In the genomic region with DNA sequence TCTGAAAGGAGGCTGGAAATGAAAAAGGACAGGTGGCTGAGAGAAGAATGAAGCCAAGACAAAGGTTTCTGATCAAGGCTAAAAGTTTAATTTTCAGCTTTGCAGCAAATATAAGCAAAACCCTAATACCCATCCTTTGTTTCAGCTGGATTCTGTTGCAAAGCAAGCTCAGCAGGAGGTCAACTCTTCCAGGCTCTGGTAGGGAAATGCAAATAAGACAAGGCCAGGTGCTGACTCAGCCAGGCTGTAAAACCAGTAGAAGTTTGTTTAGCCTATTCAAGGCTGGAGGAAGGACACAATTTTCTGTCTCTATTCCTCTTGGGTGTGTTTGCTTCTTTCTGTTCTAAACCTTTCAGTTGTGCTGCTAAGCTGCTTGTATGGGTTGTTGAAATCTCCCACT, we compare ENCODE assay signal across 20 mouse cellular contexts.
A peak's percentile ranks its signal among the peaks of the same experiment; 100 is the strongest.
DNase-seq lines count a peak whose midpoint lies in the region; TF ChIP-seq lines count a peak whose summit lies in the region.
"Had no signal": no experiment of that assay in that cellular context is flagged by ENCODE, and none has a peak within 500 bp of the region (broad histone marks: within the 10 kb centered on the region; RNA-seq: fewer than 3 reads in every experiment).

No protein-coding gene starts in this region.

- H3K4me3 ChIP-seq in ES-Bruce4 (ENCODE audit: low read depth, low read length), result no peak overlapping the region
- H3K4me3 ChIP-seq: embryonic facial prominence, embryonic 10.5 days; embryonic facial prominence, embryonic 12.5 days; forebrain, embryonic 13.5 days; forebrain, embryonic 15.5 days had no signal

- H3K36me3 ChIP-seq in ES-Bruce4 (ENCODE audit: control insufficient read depth, insufficient read depth, low read length, poor library complexity, severe bottlenecking), result no peaks in the 10 kb centered on the region
- H3K36me3 ChIP-seq: embryonic facial prominence, embryonic 10.5 days; embryonic facial prominence, embryonic 12.5 days; forebrain, embryonic 15.5 days; G1E had no signal

- H3K27ac ChIP-seq in ES-Bruce4 (ENCODE audit: insufficient read depth, low read length), result peak overlapping the region; percentile 72
- H3K27ac ChIP-seq: embryonic facial prominence, embryonic 10.5 days; embryonic facial prominence, embryonic 12.5 days; forebrain, embryonic 13.5 days; forebrain, embryonic 15.5 days had no signal

- H3K4me1 ChIP-seq in ES-Bruce4 (ENCODE audit: control insufficient read depth, insufficient read depth, low read length), result no peaks in the 10 kb centered on the region
- H3K4me1 ChIP-seq: embryonic facial prominence, embryonic 10.5 days; embryonic facial prominence, embryonic 12.5 days; forebrain, embryonic 13.5 days; forebrain, embryonic 15.5 days had no signal

- TF ChIP-seq EP300 in ES-Bruce4 (IDR thresholded peaks at IDR 0.05; ENCODE audit: insufficient read depth, low read depth, low read length), result 0 out of 2 replicates have a peak, but pooled peaks have one; percentile 36

- H3K9me3 ChIP-seq in ES-Bruce4 (replicated peaks; ENCODE audit: control insufficient read depth, insufficient read depth, low read length, poor library complexity, severe bottlenecking), result peaks cover 9% of the 10 kb centered on the region
- H3K9me3 ChIP-seq: embryonic facial prominence, embryonic 10.5 days; embryonic facial prominence, embryonic 12.5 days; forebrain, embryonic 13.5 days; forebrain, embryonic 15.5 days; G1E had no signal

- no peak for TF ChIP-seq POLR2A in ES-Bruce4 (IDR thresholded peaks at IDR 0.05; ENCODE audit: insufficient read depth, low read length)

- peak; percentile 94 for DNase-seq in ES-CJ7 (ENCODE audit: low read depth, low spot score)
- DNase-seq in R1 (ENCODE audit: low read depth, low spot score), result peak; percentile 98
- no peak for DNase-seq in thymus, postnatal 14 days
- no peak for DNase-seq in cerebellum, adult 8-10 months
- DNase-seq in embryo, embryonic 10 days (ENCODE audit: low spot score), result no peak
- DNase-seq: adrenal gland, postnatal 10 days; adrenal gland, postnatal 25 days; cerebellum, adult 11-12 months; cerebellum, adult 2 months; cerebellum, adult 9-11 months; cerebellum, postnatal 14 days; cerebellum, postnatal 36 days; forebrain, postnatal 0 days had no signal

- no peak for TF ChIP-seq CTCF in ES-Bruce4 (IDR thresholded peaks at IDR 0.05; ENCODE audit: low read depth, low read length)

- H3K27me3 ChIP-seq in ES-Bruce4 (ENCODE audit: control insufficient read depth, insufficient read depth, low read length, poor library complexity, severe bottlenecking), result no peaks in the 10 kb centered on the region
- H3K27me3 ChIP-seq: embryonic facial prominence, embryonic 12.5 days; forebrain, embryonic 13.5 days; forebrain, embryonic 15.5 days; Patski had no signal

- no peak overlapping the region for H3K9ac ChIP-seq in ES-Bruce4 (ENCODE audit: low read depth, poor library complexity, severe bottlenecking)
- H3K9ac ChIP-seq: embryonic facial prominence, embryonic 12.5 days; forebrain, embryonic 13.5 days; forebrain, embryonic 15.5 days; forebrain, postnatal 0 days had no signal

Comparison
In these comparisons a context has a peak if more than half of its experiments do, and no peak if none do; other contexts are left out.
1. DNase-seq: peak in ES-CJ7 (single experiment) and R1 (single experiment); none in thymus, postnatal 14 days (single experiment), cerebellum, adult 8-10 months (single experiment) and embryo, embryonic 10 days (single experiment).